Mouse (Mus musculus) MEL (cell line): ENCODE data around the gene Srsf10.

ENCODE experiments used
- EP300 ChIP-seq, 2 experiments: IDR thresholded peaks; 2 replicates each; pipeline ENCODE4 v1.6.1; 2011; ENCODE audit warnings: improper control_type of control experiment in 2 of 2, low read length in 2 of 2, low read depth in 1 of 2, mild to moderate bottlenecking in 1 of 2
- MXI1 ChIP-seq: IDR thresholded peaks from 2 replicates; pipeline ENCODE4 v1.6.1; 2011; ENCODE audit warnings: mild to moderate bottlenecking, low read depth, low read length, improper control_type of control experiment
- POLR2AphosphoS5 ChIP-seq: IDR thresholded peaks from 2 replicates; pipeline ENCODE4 v1.6.1; 2012; ENCODE audit warnings: low read depth, borderline replicate concordance, mild to moderate bottlenecking, inconsistent platforms, low read length, moderate library complexity, mixed read lengths
- USF1 ChIP-seq: IDR thresholded peaks from 2 replicates; pipeline ENCODE4 v1.6.1; 2014; ENCODE audit warnings: low read depth, mild to moderate bottlenecking, inconsistent platforms, low read length, improper control_type of control experiment, moderate library complexity
- ZMIZ1 ChIP-seq: IDR thresholded peaks from 2 replicates; pipeline ENCODE4 v1.6.1; 2012; ENCODE audit warnings: low read depth, mild to moderate bottlenecking, inconsistent platforms, low read length, improper control_type of control experiment, moderate library complexity

- TF ChIP-seq POLR2AphosphoS5 (no peak), USF1 (peak; percentile 85), EP300 (IDR thresholded peaks at IDR 0.05; ENCODE audit: low read depth in 1 of 2, low read length in 2 of 2) (no peak), MXI1 (peak; percentile 79; the same call in 1 of the 2 replicates), ZMIZ1 (no peak)
These were observed 63.7 kb downstream of the Srsf10 start for GRCm38 (mm10) chr4:135919280-135919639.
